Mouse (Mus musculus): ENCODE results near the gene Metap1d.

DNA sequence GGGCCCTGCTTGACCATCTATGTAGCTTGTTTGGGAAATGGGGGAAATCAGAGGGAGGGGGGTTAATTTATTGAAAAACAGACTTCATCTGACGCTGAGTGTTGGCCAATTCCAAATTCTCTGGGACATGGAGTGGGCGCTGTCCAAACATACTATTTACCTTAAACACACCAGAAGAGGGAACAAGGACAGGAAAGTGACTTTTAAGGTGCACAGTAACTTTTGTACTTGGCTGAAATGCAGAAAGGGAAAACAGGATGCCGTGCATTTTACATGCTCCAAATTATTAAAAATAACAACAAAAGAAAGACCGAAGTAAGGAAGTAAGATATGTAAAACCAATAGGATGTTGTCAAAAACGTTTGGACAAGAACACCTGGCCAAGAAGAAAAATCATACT lies 80.0 kb downstream of the Metap1d start:
- no peak for TF ChIP-seq CTCF (IDR thresholded peaks at IDR 0.05; ENCODE audit: insufficient read depth, low read depth, low read length)
- TF ChIP-seq POLR2A (IDR thresholded peaks at IDR 0.05; ENCODE audit: insufficient read depth, low read depth, low read length) = no peak

Measured in olfactory bulb, adult 2 months (tissue).